Mouse (Mus musculus) CH12.LX (cell line): Measurements from ENCODE around the gene Dnmt3l. TPM values are rescaled to one million over a fixed set of nuclear protein-coding genes. Genes with fewer than 3 reads are reported as not detected.

ENCODE experiments used
- DNase-seq: peaks from one replicate; pipeline ENCODE4 v3.0.0-alpha.2; 2013; ENCODE audit errors: extremely low read depth
- H3K27ac ChIP-seq: 2 replicates; pipeline ENCODE4 v1.5.1; 2012; ENCODE audit warnings: low read depth, mild to moderate bottlenecking, control low read depth, moderate library complexity; ENCODE audit not compliant: insufficient read depth
- H3K27me3 ChIP-seq: replicated peaks from 2 replicates; pipeline ENCODE3; 2012; ENCODE audit warnings: inconsistent platforms
- H3K36me3 ChIP-seq, 2 experiments: replicated peaks in 1 of 2; 2 replicates each; pipeline versions ENCODE3 to v1.6.1; 2012; ENCODE audit warnings: inconsistent platforms in 1 of 2, low read length in 1 of 2, mild to moderate bottlenecking in 1 of 2, mixed read lengths in 1 of 2, moderate library complexity in 1 of 2; ENCODE audit not compliant: control insufficient read depth in 1 of 2, insufficient read depth in 1 of 2
- H3K4me1 ChIP-seq, 2 experiments: 2 replicates each; pipeline ENCODE4 v1.6.1; 2012; ENCODE audit warnings: inconsistent platforms in 1 of 2, moderate library complexity in 1 of 2; ENCODE audit not compliant: insufficient read depth in 2 of 2, control insufficient read depth in 1 of 2
- H3K4me2 ChIP-seq: 2 replicates; pipeline ENCODE4 v1.6.1; 2012; ENCODE audit warnings: low read depth, mild to moderate bottlenecking, control low read depth; ENCODE audit not compliant: poor library complexity, insufficient read depth, severe bottlenecking
- H3K4me3 ChIP-seq, 3 experiments: fragments of 150-350 bp in 1 of 3; sonication (generic) in 1 of 3; replicated peaks in 1 of 3; 2 replicates each; pipeline versions ENCODE3 to v1.5.1; 2011 to 2012; ENCODE audit warnings: low read depth in 2 of 3, low read length in 2 of 3, mild to moderate bottlenecking in 2 of 3, moderate library complexity in 2 of 3, control low read depth in 1 of 3, improper control_type of control experiment in 1 of 3, inconsistent platforms in 1 of 3, mixed read lengths in 1 of 3; ENCODE audit not compliant: poor library complexity in 1 of 3
- H3K79me2 ChIP-seq: replicated peaks from 2 replicates; pipeline ENCODE4 v1.6.1; 2012; ENCODE audit warnings: mild to moderate bottlenecking, moderate library complexity; ENCODE audit not compliant: control insufficient read depth, poor library complexity, insufficient read depth, severe bottlenecking; ENCODE audit errors: extremely low read depth
- H3K9ac ChIP-seq: 2 replicates; pipeline ENCODE4 v1.6.1; 2012; ENCODE audit warnings: low read depth, mild to moderate bottlenecking, control low read depth, moderate library complexity; ENCODE audit not compliant: insufficient read depth
- H3K9me3 ChIP-seq: replicated peaks from 2 replicates; pipeline ENCODE3; 2012; ENCODE audit warnings: low read length, inconsistent platforms, mixed read lengths
- BHLHE40 ChIP-seq: IDR thresholded peaks from 2 replicates; pipeline ENCODE4 v1.6.1; 2011; ENCODE audit warnings: mild to moderate bottlenecking, low read depth, low read length, improper control_type of control experiment
- CHD1 ChIP-seq: IDR thresholded peaks from 2 replicates; pipeline ENCODE4 v1.6.1; 2012; ENCODE audit warnings: low read depth, low read length, improper control_type of control experiment, inconsistent platforms
- CHD2 ChIP-seq: IDR thresholded peaks from 2 replicates; pipeline ENCODE4 v1.6.1; 2011; ENCODE audit warnings: low read length, improper control_type of control experiment
- CTCF ChIP-seq, 2 experiments: IDR thresholded peaks in 1 of 2; conservative IDR thresholded peaks in 1 of 2; 2 replicates each; pipeline ENCODE4 v1.5.1; 2011 to 2012; ENCODE audit warnings: low read depth in 2 of 2, low read length in 2 of 2, improper control_type of control experiment in 1 of 2, inconsistent platforms in 1 of 2, mild to moderate bottlenecking in 1 of 2, moderate library complexity in 1 of 2
- E2F4 ChIP-seq: IDR thresholded peaks from 2 replicates; pipeline ENCODE4 v1.6.1; 2011; ENCODE audit warnings: low read depth, low read length, improper control_type of control experiment; ENCODE audit not compliant: insufficient replicate concordance
- ELF1 ChIP-seq: IDR thresholded peaks from 2 replicates; pipeline ENCODE4 v1.6.1; 2014; ENCODE audit warnings: low read depth, mild to moderate bottlenecking, inconsistent platforms, low read length, improper control_type of control experiment
- EP300 ChIP-seq: IDR thresholded peaks from 2 replicates; pipeline ENCODE4 v1.6.1; 2011; ENCODE audit warnings: low read length, improper control_type of control experiment
- ETS1 ChIP-seq: conservative IDR thresholded peaks from 2 replicates; pipeline ENCODE4 v1.6.1; 2012; ENCODE audit warnings: low read depth, mild to moderate bottlenecking, inconsistent platforms, low read length, improper control_type of control experiment, moderate library complexity
- GABPA ChIP-seq: IDR thresholded peaks from 2 replicates; pipeline ENCODE4 v1.6.1; 2012; ENCODE audit warnings: low read depth, low read length, improper control_type of control experiment, inconsistent platforms; ENCODE audit not compliant: insufficient replicate concordance
- HCFC1 ChIP-seq: IDR thresholded peaks from 2 replicates; pipeline ENCODE4 v1.6.1; 2012; ENCODE audit warnings: low read depth, mild to moderate bottlenecking, inconsistent platforms, low read length, improper control_type of control experiment
- IRF4 ChIP-seq: IDR thresholded peaks from 2 replicates; pipeline ENCODE4 v1.6.1; 2014; ENCODE audit warnings: low read depth, mild to moderate bottlenecking, inconsistent platforms, low read length, improper control_type of control experiment
- JUN ChIP-seq: IDR thresholded peaks from 2 replicates; pipeline ENCODE4 v1.6.1; 2011; ENCODE audit warnings: low read depth, mild to moderate bottlenecking, low read length, improper control_type of control experiment, moderate library complexity; ENCODE audit not compliant: insufficient read depth
- JUND ChIP-seq: conservative IDR thresholded peaks from 2 replicates; pipeline ENCODE4 v1.6.1; 2011; ENCODE audit warnings: low read depth, low read length, improper control_type of control experiment
- KAT2A ChIP-seq: IDR thresholded peaks from 2 replicates; pipeline ENCODE4 v1.6.1; 2012; ENCODE audit warnings: low read length, improper control_type of control experiment, inconsistent platforms; ENCODE audit not compliant: insufficient replicate concordance
- MAFK ChIP-seq: IDR thresholded peaks from 2 replicates; pipeline ENCODE4 v1.6.1; 2011; ENCODE audit warnings: low read length, improper control_type of control experiment; ENCODE audit not compliant: insufficient replicate concordance
- MAX ChIP-seq: IDR thresholded peaks from 2 replicates; pipeline ENCODE4 v1.6.1; 2011; ENCODE audit warnings: low read length, improper control_type of control experiment
- MAZ ChIP-seq: IDR thresholded peaks from 2 replicates; pipeline ENCODE4 v1.6.1; 2012; ENCODE audit warnings: low read depth, mild to moderate bottlenecking, inconsistent platforms, low read length, improper control_type of control experiment, moderate library complexity
- MEF2A ChIP-seq: IDR thresholded peaks from 2 replicates; pipeline ENCODE4 v1.6.1; 2014; ENCODE audit warnings: low read depth, mild to moderate bottlenecking, inconsistent platforms, low read length, improper control_type of control experiment, borderline replicate concordance
- MXI1 ChIP-seq: IDR thresholded peaks from 2 replicates; pipeline ENCODE4 v1.6.1; 2011; ENCODE audit warnings: mild to moderate bottlenecking, low read depth, low read length, improper control_type of control experiment
- MYC ChIP-seq: IDR thresholded peaks from 2 replicates; pipeline ENCODE4 v1.6.1; 2011; ENCODE audit warnings: low read depth, mild to moderate bottlenecking, improper control_type of control experiment, low read length
- NELFE ChIP-seq: IDR thresholded peaks from 2 replicates; pipeline ENCODE4 v1.6.1; 2011; ENCODE audit warnings: low read depth, low read length, improper control_type of control experiment
- NRF1 ChIP-seq: IDR thresholded peaks from 2 replicates; pipeline ENCODE4 v1.6.1; 2014; ENCODE audit warnings: low read depth, mild to moderate bottlenecking, inconsistent platforms, low read length, improper control_type of control experiment, moderate library complexity
- PAX5 ChIP-seq: IDR thresholded peaks from 2 replicates; pipeline ENCODE4 v1.6.1; 2012; ENCODE audit warnings: low read length, inconsistent platforms, mixed read lengths
- POLR2A ChIP-seq: IDR thresholded peaks from 2 replicates; pipeline ENCODE4 v1.6.1; 2011; ENCODE audit warnings: low read depth, mild to moderate bottlenecking, improper control_type of control experiment, low read length
- POLR2AphosphoS2 ChIP-seq: IDR thresholded peaks from 2 replicates; pipeline ENCODE4 v1.6.1; 2011; ENCODE audit warnings: low read depth, low read length, improper control_type of control experiment
- RAD21 ChIP-seq: IDR thresholded peaks from 2 replicates; pipeline ENCODE4 v1.6.1; 2011; ENCODE audit warnings: low read depth, mild to moderate bottlenecking, low read length, improper control_type of control experiment, moderate library complexity
- RCOR1 ChIP-seq: conservative IDR thresholded peaks from 2 replicates; pipeline ENCODE4 v1.6.1; 2012; ENCODE audit warnings: low read depth, mild to moderate bottlenecking, inconsistent platforms, low read length, improper control_type of control experiment
- SIN3A ChIP-seq: IDR thresholded peaks from 2 replicates; pipeline ENCODE4 v1.6.1; 2012; ENCODE audit warnings: low read length, improper control_type of control experiment, inconsistent platforms
- SMC3 ChIP-seq: IDR thresholded peaks from 2 replicates; pipeline ENCODE4 v1.6.1; 2011; ENCODE audit warnings: low read depth, low read length, improper control_type of control experiment
- TBP ChIP-seq: conservative IDR thresholded peaks from 2 replicates; pipeline ENCODE4 v1.6.1; 2011; ENCODE audit warnings: low read depth, low read length, improper control_type of control experiment
- TCF12 ChIP-seq: IDR thresholded peaks from 2 replicates; pipeline ENCODE4 v1.6.1; 2014; ENCODE audit warnings: low read depth, mild to moderate bottlenecking, inconsistent platforms, low read length, improper control_type of control experiment
- UBTF ChIP-seq: IDR thresholded peaks from 2 replicates; pipeline ENCODE4 v1.6.1; 2012; ENCODE audit warnings: low read depth, mild to moderate bottlenecking, inconsistent platforms, low read length, improper control_type of control experiment, moderate library complexity
- USF1 ChIP-seq: IDR thresholded peaks from 2 replicates; pipeline ENCODE4 v1.6.1; 2014; ENCODE audit warnings: low read depth, mild to moderate bottlenecking, inconsistent platforms, low read length, improper control_type of control experiment
- USF2 ChIP-seq: conservative IDR thresholded peaks from 2 replicates; pipeline ENCODE4 v1.6.1; 2011; ENCODE audit warnings: low read depth, low read length, improper control_type of control experiment
- ZC3H11A ChIP-seq: IDR thresholded peaks from 2 replicates; pipeline ENCODE4 v1.6.1; 2012; ENCODE audit warnings: low read depth, mild to moderate bottlenecking, inconsistent platforms, low read length, improper control_type of control experiment
- ZKSCAN1 ChIP-seq: IDR thresholded peaks from 2 replicates; pipeline ENCODE4 v1.6.1; 2012; ENCODE audit warnings: low read depth, inconsistent platforms, low read length, improper control_type of control experiment, borderline replicate concordance
- ZMIZ1 ChIP-seq: IDR thresholded peaks from 2 replicates; pipeline ENCODE4 v1.6.1; 2012; ENCODE audit warnings: low read depth, mild to moderate bottlenecking, inconsistent platforms, low read length, improper control_type of control experiment
- ZNF384 ChIP-seq: IDR thresholded peaks from 2 replicates; pipeline ENCODE4 v1.6.1; 2012; ENCODE audit warnings: low read depth, low read length, improper control_type of control experiment, inconsistent platforms
- dilution Hi-C: fragments of 300-500 bp; cut with MboI; formaldehyde crosslinking; loops from 2 replicates; pipeline ENCODE4 v1.14.3; 2020; ENCODE audit warnings: low sequenced_read_pairs; ENCODE audit not compliant: extremely low pct_unique_long_range_greater_than_20kb, extremely low pct_ligation_motif_present
- in situ Hi-C: fragments of 300-500 bp; cut with MboI; formaldehyde crosslinking; loops from 3 replicates; pipeline ENCODE4 v1.14.3; 2019; ENCODE audit warnings: low sequenced_read_pairs, low pct_ligation_motif_present, low pct_unique_long_range_greater_than_20kb, mixed read lengths
- polyA plus RNA-seq: library from polyadenylated mRNA; unstranded; fragments of >175 nt; gene quantifications from 2 replicates; pipeline ENCODE4 v1.2.1, GENCODE M21; 2012; ENCODE audit warnings: low read depth; ENCODE audit not compliant: insufficient read length
- total RNA-seq, 2 experiments: library from RNA; depleted of rRNA; stranded (reverse); fragments of 300-350 nt in 1 of 2; fragments of >200 nt in 1 of 2; gene quantifications; 2 replicates each; pipeline ENCODE4 v1.2.3; 2012 to 2014

The Dnmt3l gene
- total and polyA plus RNA-seq, 3 experiments, result 0.21 to 0.23 TPM; not detected in 1

- TF ChIP-seq MAZ (peak; percentile 70; the same call in 1 of the 2 replicates), ETS1 (peak; percentile 92), MAFK (peak; percentile 81), GABPA (no peak), IRF4 (peak; percentile 99), USF1 (no peak), RAD21 (no peak; the same call in none of the 2 replicates), POLR2AphosphoS2 (no peak), NRF1 (peak; percentile 60), BHLHE40 (peak; percentile 89), ZMIZ1 (no peak), UBTF (no peak), CTCF (conservative IDR thresholded peaks at IDR 0.05 in 1 of 2, IDR thresholded peaks at IDR 0.05 in 1 of 2; ENCODE audit: low read depth in 2 of 2, low read length in 2 of 2) (no peak), E2F4 (no peak), MXI1 (no peak; the same call in 1 of the 2 replicates), KAT2A (0 out of 2 replicates have a peak, but pooled peaks have one; percentile 61), ZNF384 (no peak), JUND (peak; percentile 22; the same call in 1 of the 2 replicates), MAX (peak; percentile 75), MEF2A (peak; percentile 87), JUN (peak; percentile 36; the same call in 1 of the 2 replicates), ZC3H11A (no peak), CHD1 (no peak), ZKSCAN1 (no peak), HCFC1 (peak; percentile 50), SMC3 (peak; percentile 25), RCOR1 (peak; percentile 96), USF2 (0 out of 2 replicates have a peak, but pooled peaks have one; percentile 9), MYC (0 out of 2 replicates have a peak, but pooled peaks have one; percentile 51), EP300 (peak; percentile 99), TBP (no peak), TCF12 (peak; percentile 91), POLR2A (0 out of 2 replicates have a peak, but pooled peaks have one; percentile 13), ELF1 (peak; percentile 84), SIN3A (peak; percentile 33), PAX5 (no peak), NELFE (peak; percentile 34; the same call in 1 of the 2 replicates), CHD2 (peak; percentile 93)
- H3K9me3 ChIP-seq, result peaks cover 4% of the 10 kb centered on the region
- peak overlapping the region; percentile 90 for H3K27ac ChIP-seq
- dilution Hi-C loops, result no loop called here
- in situ Hi-C loops, result no loop called here
- DNase-seq, result peak; percentile 96
- peak overlapping the region; percentile 83 for H3K4me2 ChIP-seq
- H3K27me3 ChIP-seq, result peaks cover 38% of the 10 kb centered on the region
- H3K4me1 ChIP-seq, result peaks cover 26 to 58% of the 10 kb centered on the region in 2 experiments
- no peak overlapping the region for H3K4me3 ChIP-seq
- H3K9ac ChIP-seq, result no peak overlapping the region
- no peaks in the 10 kb centered on the region for H3K79me2 ChIP-seq
- H3K36me3 ChIP-seq, result no peaks in the 10 kb centered on the region
These were observed 45.4 kb downstream of the Dnmt3l start for GRCm38 (mm10) chr10:78087101-78087511.
